Mouse (Mus musculus) kidney, embryonic 16.5 days (tissue): ENCODE measurements at regions not wholly inside any gene's neighbourhood (a gene's known extent, or its start where the extent isn't known, plus 50 kb on each side); places are given as distances from the start of the nearest gene placed in this dataset.

Source experiments
- ATAC-seq: fragments of 200-750 bp; cut with Nextera tagmentation; 2 replicates; pipeline ENCODE4 v1.8.0; 2017; ENCODE audit warnings: moderate TSS enrichment; ENCODE audit not compliant: low FRiP score, low TSS enrichment
- H3K27ac ChIP-seq: fragments of 300-500 bp; sonication (generic); 2 replicates; pipeline ENCODE4 v1.5.1; 2014; ENCODE audit warnings: low read length
- H3K27me3 ChIP-seq: fragments of 300-500 bp; sonication (generic); 2 replicates; pipeline ENCODE4 v1.6.1; 2014; ENCODE audit warnings: low read length, control low read depth, mixed read lengths; ENCODE audit not compliant: insufficient read depth
- H3K36me3 ChIP-seq: fragments of 300-500 bp; sonication (generic); 2 replicates; pipeline ENCODE4 v1.6.1; 2014; ENCODE audit warnings: low read length, control low read depth, mixed read lengths; ENCODE audit not compliant: insufficient read depth
- H3K4me1 ChIP-seq: fragments of 300-500 bp; sonication (generic); 2 replicates; pipeline ENCODE4 v1.6.1; 2014; ENCODE audit warnings: low read length, control low read depth, mixed read lengths; ENCODE audit not compliant: insufficient read depth
- H3K4me2 ChIP-seq: fragments of 300-500 bp; sonication (generic); replicated peaks from 2 replicates; pipeline ENCODE4 v1.6.1; 2014; ENCODE audit warnings: low read depth, low read length
- H3K4me3 ChIP-seq: fragments of 300-500 bp; sonication (generic); 2 replicates; pipeline ENCODE4 v1.5.1; 2014; ENCODE audit warnings: mild to moderate bottlenecking, low read length
- H3K9ac ChIP-seq: fragments of 300-500 bp; sonication (generic); replicated peaks from 2 replicates; pipeline ENCODE4 v1.6.1; 2014; ENCODE audit warnings: low read length
- H3K9me3 ChIP-seq: fragments of 300-500 bp; sonication (generic); 2 replicates; pipeline ENCODE4 v1.6.1; 2016; ENCODE audit warnings: low read length, control low read depth
- WGBS: fragments of 180-500 bp; shearing (Covaris S2); extraction: QIAGEN DNeasy Blood & Tissue Kit; methylation state at CpG from one replicate; pipeline ENCODE4 v1.1.7; 2014; 5-methylcytosine and 5-hydroxymethylcytosine counted together

DNA sequence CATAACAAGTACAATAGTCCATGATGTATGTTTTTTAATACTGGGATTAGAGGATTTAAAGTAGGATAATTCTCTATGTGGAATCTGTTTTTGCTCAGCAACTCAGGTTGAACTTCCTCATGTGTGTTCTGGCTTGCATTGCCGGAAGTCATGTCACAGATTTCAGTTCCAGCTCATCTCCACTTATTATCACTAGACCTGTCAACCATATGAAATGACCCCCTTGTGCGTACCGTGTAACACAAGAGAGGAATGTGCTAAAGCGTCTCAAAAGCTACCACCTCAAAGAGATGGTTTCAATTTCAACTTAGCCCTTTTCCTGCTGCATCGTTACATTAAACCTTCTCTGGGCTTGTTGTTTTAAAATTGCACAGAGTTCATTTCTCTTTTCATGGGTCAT, 154.2 kb upstream of the Sema3a start:
- Histone ChIP-seq H3K9ac (no peak overlapping the region), H3K27ac (no peak overlapping the region), H3K9me3 (no peaks in the 10 kb centered on the region), H3K4me2 (no peak overlapping the region), H3K27me3 (no peaks in the 10 kb centered on the region), H3K4me1 (no peaks in the 10 kb centered on the region), H3K4me3 (no peak overlapping the region), H3K36me3 (no peaks in the 10 kb centered on the region)
- ATAC-seq: no peak
- WGBS: 25% methylated on average over 5 of the region's 5 CpGs

DNA sequence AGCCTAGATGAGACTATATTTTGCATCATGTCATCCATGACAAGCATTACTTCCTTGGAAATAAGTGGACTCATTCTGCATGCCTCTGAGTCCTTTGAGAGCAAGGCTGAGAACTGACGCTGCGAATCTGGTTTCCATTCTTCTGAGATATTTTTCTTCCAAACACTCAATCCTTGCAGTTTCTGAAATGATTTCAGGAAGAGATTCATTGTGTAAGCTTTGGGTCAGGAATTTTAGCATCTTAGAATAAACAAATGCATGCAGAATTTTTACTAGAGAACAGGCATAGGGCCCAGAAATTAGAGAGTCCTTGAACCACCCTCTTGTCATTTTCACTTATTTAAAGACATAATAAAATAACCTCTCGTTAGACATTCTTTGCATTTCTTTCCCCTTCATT, 151.5 kb upstream of the Sema3a start:
- no peaks in the 10 kb centered on the region for H3K27me3 ChIP-seq
- no peak for ATAC-seq
- no peaks in the 10 kb centered on the region for H3K36me3 ChIP-seq
- H3K4me3 ChIP-seq: no peak overlapping the region
- H3K9me3 ChIP-seq: no peaks in the 10 kb centered on the region
- no peak overlapping the region for H3K9ac ChIP-seq
- 70% methylated on average over 3 of the region's 3 CpGs for WGBS
- no peak overlapping the region for H3K4me2 ChIP-seq
- H3K4me1 ChIP-seq: no peaks in the 10 kb centered on the region
- H3K27ac ChIP-seq: no peak overlapping the region

DNA sequence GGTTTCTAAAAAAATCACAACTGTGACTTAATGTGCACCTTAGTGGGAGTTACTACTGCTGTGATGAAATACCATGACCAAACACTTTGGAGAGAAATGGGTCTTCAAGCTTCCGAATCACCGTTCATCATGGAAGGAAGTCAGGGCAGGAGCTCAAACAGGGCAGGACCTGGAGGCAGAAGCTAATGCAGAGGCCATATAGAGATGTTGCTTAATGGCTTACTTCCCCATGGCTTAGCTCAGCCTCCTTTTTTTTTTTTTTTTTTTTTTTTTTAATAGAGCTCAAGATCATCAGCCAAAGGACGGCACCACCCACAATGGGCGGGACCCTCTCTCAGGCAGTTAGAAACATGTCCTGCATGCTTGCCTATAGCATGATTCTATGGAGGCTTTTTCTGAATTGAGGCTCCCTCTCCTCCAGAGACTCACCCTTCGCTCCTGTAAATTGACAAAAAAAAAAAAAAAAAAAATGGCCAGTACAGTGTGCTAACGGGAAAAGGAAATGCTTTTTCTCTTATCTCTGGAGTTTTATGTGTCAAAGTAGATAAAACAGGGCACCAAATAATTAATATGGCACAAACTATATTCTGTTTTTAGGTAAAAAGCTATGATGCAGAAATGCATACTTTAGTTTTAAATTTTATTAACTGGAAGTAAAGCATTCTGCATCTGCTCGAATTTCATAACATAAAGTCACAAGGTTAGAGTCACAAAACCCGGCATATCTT, 149.0 kb upstream of the Sema3a start:
- WGBS: 76% methylated on average over 8 of the region's 8 CpGs
- no peak overlapping the region for H3K27ac ChIP-seq
- no peaks in the 10 kb centered on the region for H3K36me3 ChIP-seq
- ATAC-seq: no peak
- no peak overlapping the region for H3K9ac ChIP-seq
- no peaks in the 10 kb centered on the region for H3K27me3 ChIP-seq
- H3K9me3 ChIP-seq: no peaks in the 10 kb centered on the region
- no peak overlapping the region for H3K4me3 ChIP-seq
- H3K4me2 ChIP-seq: no peak overlapping the region
- H3K4me1 ChIP-seq: no peaks in the 10 kb centered on the region

DNA sequence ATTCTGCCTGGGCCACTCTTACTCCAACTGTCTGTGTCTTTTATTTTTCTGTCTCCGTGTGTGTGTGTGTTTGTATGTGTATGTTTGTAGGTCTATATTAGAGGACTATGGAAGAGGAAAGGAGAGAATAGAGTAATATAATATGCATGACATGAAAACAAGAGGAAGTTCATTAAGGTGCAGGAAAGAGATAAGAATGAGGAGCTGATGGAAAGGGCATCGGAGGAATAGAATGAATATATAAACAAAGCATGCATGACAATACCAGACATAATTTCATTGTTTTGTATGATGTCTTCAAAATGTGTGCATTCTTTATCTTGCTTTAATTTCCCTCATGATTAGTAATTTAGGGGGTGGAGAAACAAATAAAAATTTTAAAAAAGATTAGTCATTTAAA, 147.3 kb upstream of the Sema3a start:
- Histone ChIP-seq H3K9ac (no peak overlapping the region), H3K9me3 (no peaks in the 10 kb centered on the region), H3K36me3 (no peaks in the 10 kb centered on the region), H3K27ac (no peak overlapping the region), H3K27me3 (no peaks in the 10 kb centered on the region), H3K4me2 (no peak overlapping the region), H3K4me3 (no peak overlapping the region), H3K4me1 (no peaks in the 10 kb centered on the region)
- WGBS: 79% methylated on average over 2 of the region's 2 CpGs
- no peak for ATAC-seq

DNA sequence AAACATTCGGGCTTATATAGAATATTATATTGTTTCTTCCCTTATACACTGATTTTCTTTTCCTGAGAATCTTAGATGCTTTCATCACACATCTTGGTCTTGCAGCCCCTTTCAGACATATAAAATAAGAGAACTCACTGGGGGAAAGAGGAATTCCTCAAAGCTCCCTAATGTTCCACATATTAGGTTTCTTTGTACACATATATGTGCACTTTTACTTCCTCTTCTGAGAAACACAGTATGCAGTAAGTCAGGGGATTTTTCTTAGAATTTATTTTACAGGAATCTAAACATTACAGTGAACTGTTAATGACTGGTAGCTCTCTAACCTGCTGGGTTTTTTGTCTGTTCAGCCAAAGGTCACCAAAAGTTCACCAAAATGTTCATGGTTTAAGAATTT, 131.4 kb upstream of the Sema3a start:
- Histone ChIP-seq H3K4me3 (no peak overlapping the region), H3K9ac (no peak overlapping the region), H3K9me3 (no peaks in the 10 kb centered on the region), H3K4me1 (no peaks in the 10 kb centered on the region), H3K36me3 (no peaks in the 10 kb centered on the region), H3K4me2 (no peak overlapping the region), H3K27ac (no peak overlapping the region), H3K27me3 (no peaks in the 10 kb centered on the region)
- 90% methylated on average over 1 of the region's 1 CpGs for WGBS
- ATAC-seq: no peak

DNA sequence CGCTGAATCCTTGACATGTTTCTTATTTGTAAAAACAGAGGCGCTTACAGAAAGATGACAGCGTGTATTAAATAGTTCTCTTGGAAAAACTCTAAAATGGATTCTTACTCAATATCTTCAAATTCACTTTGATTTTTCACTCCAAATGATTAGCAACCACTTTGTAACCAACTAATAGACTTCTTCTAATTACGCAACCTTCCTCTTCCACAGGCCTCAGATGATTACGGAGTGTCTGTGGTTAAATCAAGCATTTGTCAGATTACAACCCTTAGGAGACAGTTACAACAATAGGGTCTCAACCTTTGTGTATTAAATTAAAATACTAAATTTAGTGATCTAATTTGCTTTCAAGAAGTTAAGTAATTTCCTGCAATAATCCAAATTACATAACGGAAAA, 127.8 kb upstream of the Sema3a start:
- no peak overlapping the region for H3K4me2 ChIP-seq
- no peaks in the 10 kb centered on the region for H3K36me3 ChIP-seq
- ATAC-seq: no peak
- 90% methylated on average over 6 of the region's 6 CpGs for WGBS
- H3K9ac ChIP-seq: no peak overlapping the region
- H3K27me3 ChIP-seq: no peaks in the 10 kb centered on the region
- H3K4me3 ChIP-seq: no peak overlapping the region
- no peaks in the 10 kb centered on the region for H3K9me3 ChIP-seq
- no peaks in the 10 kb centered on the region for H3K4me1 ChIP-seq
- H3K27ac ChIP-seq: no peak overlapping the region

DNA sequence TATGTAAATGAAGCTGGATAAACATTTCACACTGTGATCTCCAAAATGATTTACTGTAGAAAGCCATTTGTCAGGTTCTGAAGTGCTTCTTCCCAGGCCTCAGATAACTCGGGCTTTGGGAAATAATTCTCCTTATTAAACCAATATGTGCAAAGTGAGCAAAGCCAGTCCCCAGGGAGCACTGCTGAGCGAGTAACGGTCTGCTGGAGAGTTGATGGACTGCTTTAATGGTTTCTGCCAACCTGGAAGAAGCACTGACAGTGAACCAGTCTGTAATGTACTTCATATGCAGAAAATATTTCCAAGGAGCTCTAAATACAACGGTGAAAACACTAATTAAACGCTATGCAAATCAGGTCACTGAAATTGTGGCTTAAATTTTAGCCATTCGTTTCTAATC, 118.1 kb upstream of the Sema3a start:
- WGBS: 67% methylated on average over 6 of the region's 6 CpGs
- Histone ChIP-seq H3K4me3 (no peak overlapping the region), H3K9me3 (no peaks in the 10 kb centered on the region), H3K4me2 (no peak overlapping the region), H3K27ac (no peak overlapping the region), H3K4me1 (no peaks in the 10 kb centered on the region), H3K27me3 (no peaks in the 10 kb centered on the region), H3K9ac (no peak overlapping the region), H3K36me3 (no peaks in the 10 kb centered on the region)
- ATAC-seq: no peak

DNA sequence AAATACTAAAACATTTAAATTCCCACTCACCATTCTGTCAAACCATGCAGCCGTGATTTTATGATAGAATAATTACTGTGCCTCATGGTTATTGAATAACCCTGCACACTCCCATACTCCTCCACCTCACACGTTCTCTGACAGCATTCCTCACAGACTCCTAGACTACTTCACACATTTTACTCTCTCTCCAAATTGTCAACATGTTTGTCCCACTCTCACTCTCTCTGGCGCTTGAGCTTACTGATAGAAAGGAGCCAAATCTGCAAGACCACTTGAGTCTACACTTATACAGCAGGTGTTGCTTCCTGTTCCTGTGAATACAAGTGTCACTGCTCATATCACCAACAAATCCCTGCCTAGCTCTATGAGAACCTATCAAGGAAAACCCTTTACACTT, 102.9 kb upstream of the Sema3a start:
- Histone ChIP-seq H3K4me3 (no peak overlapping the region), H3K9me3 (no peaks in the 10 kb centered on the region), H3K4me1 (no peaks in the 10 kb centered on the region), H3K36me3 (no peaks in the 10 kb centered on the region), H3K9ac (no peak overlapping the region), H3K27ac (no peak overlapping the region), H3K4me2 (no peak overlapping the region), H3K27me3 (no peaks in the 10 kb centered on the region)
- no peak for ATAC-seq
- 54% methylated on average over 3 of the region's 3 CpGs for WGBS

DNA sequence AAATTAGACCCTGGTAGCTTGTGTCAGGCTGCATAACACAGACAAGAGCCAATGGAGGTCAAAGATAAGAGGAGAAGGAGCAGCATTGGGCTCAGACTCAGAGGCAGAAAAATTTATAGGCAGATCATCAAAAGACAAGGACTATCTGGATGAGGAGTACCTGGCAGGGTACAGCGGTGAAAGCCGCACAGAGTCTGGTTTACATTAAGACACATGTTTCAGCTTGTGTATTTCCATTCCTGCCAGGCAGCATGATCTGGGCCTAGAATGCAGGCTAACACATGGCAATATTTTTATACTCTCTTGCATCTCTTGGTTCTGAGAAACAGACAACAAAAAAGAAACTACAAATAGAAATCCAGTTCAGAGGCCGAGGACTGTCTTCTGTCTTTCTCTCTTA, 91.9 kb upstream of the Sema3a start:
- H3K4me1 ChIP-seq: no peaks in the 10 kb centered on the region
- H3K4me3 ChIP-seq: no peak overlapping the region
- WGBS: 93% methylated on average over 3 of the region's 3 CpGs
- no peak for ATAC-seq
- no peaks in the 10 kb centered on the region for H3K9me3 ChIP-seq
- H3K27ac ChIP-seq: no peak overlapping the region
- H3K9ac ChIP-seq: no peak overlapping the region
- no peaks in the 10 kb centered on the region for H3K36me3 ChIP-seq
- no peaks in the 10 kb centered on the region for H3K27me3 ChIP-seq
- H3K4me2 ChIP-seq: no peak overlapping the region

DNA sequence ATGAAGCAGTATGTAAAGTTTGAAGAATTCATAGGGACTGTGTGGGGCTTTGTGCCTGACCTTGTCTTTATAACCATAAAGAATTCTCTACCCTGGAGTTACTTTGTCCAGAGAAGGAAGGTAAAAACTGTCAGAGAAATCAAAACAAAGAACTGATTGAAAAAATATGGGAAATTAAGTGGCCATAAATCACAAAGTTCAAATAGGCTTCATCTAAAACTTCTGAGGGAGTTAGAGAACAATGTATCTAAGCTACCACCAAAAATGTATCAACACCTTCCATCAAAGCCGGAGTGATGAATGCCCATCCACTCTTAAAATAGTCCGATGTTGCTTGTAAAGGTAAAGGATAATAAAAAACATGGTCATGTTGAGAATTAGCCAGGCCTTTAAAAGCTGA, 89.1 kb upstream of the Sema3a start:
- WGBS: 65% methylated on average over 2 of the region's 2 CpGs
- Histone ChIP-seq H3K4me2 (no peak overlapping the region), H3K4me1 (no peaks in the 10 kb centered on the region), H3K27ac (no peak overlapping the region), H3K9me3 (no peaks in the 10 kb centered on the region), H3K27me3 (no peaks in the 10 kb centered on the region), H3K36me3 (no peaks in the 10 kb centered on the region), H3K4me3 (no peak overlapping the region), H3K9ac (no peak overlapping the region)
- no peak for ATAC-seq
